Mouse (Mus musculus) cerebellum, postnatal 4 days (tissue): ENCODE measurements at regions not wholly inside any gene's neighbourhood (a gene's known extent, or its start where the extent isn't known, plus 50 kb on each side); places are given as distances from the start of the nearest gene placed in this dataset.

Source experiments
- DNase-seq, 2 experiments: peaks; one replicate each; pipeline ENCODE4 v3.0.0; 2022; ENCODE audit warnings: low spot score in 2 of 2, mixed read lengths in 1 of 2

- no peak for DNase-seq
Observed at GRCm38 (mm10) chr14:110276192-110276591, 478.8 kb downstream of the Slitrk6 start.

DNA sequence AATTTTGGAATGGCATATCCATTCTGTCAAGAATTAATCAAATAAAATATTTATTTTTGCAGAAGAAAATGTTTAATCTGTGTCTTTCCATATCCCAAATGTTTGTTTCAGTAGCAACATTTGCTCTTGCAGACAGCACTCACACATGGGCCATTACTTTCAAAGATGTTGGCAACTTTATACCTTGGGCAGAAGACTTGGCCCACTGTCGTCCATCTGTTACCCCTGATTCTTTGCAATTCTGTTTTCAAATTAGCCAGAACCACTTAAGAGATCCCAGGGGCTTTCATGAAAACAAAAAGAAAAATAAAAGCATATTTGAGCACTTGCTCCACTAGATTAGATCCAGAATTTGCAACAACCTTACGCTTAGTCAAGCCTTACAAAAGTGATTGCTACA is 483.7 kb downstream of the Slitrk6 start:
- no peak for DNase-seq

DNA sequence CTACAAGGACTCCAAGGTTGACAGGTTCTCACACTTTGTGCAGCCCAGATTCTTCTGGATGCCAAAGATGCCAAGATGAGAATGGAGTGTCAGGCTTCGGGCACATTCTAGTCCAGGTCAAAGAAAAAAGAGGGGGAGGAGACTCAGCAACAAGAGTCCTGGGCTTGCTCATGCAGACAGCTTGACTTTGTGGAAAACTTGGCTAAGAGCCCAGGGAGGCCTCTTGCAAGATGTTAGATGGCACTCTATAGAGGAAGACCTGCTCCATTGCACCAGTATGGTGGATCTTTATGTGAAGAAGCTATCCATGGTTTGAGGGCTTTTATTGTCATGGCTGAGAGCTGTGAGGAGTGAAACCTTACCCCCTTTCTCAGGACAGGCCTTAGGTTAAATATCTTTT is 510.5 kb downstream of the Slitrk6 start:
- DNase-seq, result no peak

GRCm38 (mm10) chr14:110243549-110243948 is 511.4 kb downstream of the Slitrk6 start:
- DNase-seq, result no peak

- no peak for DNase-seq
Observed at GRCm38 (mm10) chr14:110238800-110239199, 516.1 kb downstream of the Slitrk6 start.

GRCm38 (mm10) chr14:110224678-110225446 is 530.1 kb downstream of the Slitrk6 start:
- DNase-seq, result no peak

DNA sequence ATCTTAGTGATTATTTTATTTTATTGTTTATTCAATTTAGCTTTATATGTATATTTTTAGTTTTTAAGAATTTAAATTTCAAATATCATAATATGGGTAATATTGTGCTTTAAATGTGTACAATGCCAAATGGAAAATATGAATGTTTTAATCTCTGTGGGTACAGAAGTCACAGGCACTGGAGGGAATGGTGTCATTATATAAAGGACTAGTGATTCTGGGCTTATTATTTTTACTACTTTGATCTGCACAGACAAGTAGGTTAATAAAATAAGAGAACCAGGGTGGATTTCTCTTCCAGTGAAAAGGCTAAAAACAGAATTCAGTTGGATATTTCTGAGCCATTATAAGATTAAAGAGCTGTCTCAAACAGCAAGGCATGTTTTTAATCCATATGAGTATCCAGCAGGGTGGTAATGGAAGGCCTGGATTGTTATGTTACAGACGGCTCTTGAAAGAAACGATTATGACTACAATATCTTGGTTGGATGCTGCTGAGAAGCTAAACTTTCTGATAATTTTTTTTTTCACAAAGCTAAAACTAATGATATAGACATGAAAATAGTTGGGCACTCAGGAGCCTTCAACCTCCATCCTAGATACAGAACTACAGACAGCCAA is 563.9 kb downstream of the Slitrk6 start:
- DNase-seq, result no peak

DNA sequence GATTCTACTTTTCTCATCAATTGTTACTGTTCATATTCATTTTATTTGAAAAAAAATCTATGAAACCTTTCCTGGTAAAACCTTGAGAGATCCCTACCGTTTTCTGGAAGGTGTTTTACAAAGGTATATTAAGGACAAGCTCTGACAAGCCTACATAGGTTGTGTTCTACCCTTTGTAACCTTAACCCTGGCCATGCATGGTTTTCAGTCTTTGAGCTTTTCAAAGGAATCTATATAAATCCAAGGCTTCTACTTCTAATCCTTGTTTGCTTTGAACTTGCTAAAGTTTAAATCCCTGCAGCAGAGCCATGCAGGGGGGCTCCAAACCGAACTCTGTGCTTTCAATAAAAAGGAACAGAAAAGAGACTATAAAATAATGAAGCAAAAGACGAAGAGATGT is 564.5 kb downstream of the Slitrk6 start:
- DNase-seq, result no peak

DNA sequence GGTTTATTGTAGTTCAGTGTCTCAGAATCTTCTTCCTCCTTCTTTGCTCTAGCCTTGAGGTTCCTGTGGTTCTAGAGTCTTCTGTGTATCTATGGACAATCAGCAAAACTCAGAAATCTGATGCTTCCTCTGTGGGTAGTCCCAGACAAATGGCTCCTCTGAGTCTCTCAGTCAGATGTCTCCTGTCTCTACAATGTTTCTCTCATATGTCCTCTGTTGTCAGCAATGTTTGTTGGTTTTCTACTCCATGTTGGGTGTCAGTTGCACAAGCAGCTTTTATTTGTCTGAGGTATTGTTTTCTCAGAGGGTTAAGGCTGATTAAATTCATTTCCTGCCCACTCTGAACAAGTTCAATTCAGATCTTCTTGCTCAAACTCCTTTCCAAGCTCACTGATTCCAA is 575.8 kb downstream of the Slitrk6 start:
- no peak for DNase-seq

GRCm38 (mm10) chr14:110171162-110172117 is 583.5 kb downstream of the Slitrk6 start:
- no peak for DNase-seq

- no peak for DNase-seq
Observed at GRCm38 (mm10) chr14:110168632-110169031, 586.3 kb downstream of the Slitrk6 start.

DNA sequence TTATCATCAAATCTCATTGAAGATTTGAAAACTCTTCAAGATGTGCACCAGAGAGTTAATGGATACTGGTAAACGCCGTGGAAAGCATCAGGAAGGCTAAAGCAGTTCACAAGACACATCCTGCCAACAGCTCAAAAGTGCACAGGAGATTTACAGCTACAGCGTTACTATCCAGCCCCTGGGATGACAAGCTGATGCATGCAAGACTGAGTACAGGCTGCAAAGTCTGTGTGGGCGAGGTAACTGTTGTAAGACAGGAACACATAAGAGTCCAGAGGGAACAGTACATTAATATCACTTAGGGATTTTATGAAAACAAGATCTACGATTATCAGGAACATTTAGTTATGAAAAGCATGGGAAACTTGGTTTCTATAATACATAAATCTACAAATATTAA is 626.7 kb downstream of the Slitrk6 start:
- no peak for DNase-seq

GRCm38 (mm10) chr14:110125936-110126710 is 628.8 kb downstream of the Slitrk6 start:
- DNase-seq, result no peak

- no peak for DNase-seq
Observed at GRCm38 (mm10) chr14:110122710-110123109, 632.2 kb downstream of the Slitrk6 start.

DNA sequence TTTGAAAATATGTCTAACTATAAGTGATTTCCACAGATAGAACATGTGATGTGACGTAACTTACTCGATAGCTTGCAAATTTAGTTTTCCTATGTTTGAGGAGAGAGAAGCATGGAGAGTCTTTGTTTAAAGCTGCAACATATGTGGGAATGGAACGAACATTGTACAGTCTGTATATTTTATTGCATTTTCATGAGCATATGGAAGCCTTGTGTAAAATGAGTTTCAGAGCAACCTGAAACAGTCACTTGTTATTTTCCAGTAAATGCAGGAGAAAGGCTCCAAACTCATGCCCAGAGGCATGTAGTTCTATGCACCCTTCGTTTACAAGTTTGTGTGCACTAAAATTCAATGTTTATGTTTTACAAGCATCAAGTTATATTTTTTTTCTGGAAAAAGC is 639.4 kb downstream of the Slitrk6 start:
- no peak for DNase-seq

- no peak for DNase-seq
Observed at GRCm38 (mm10) chr14:110100852-110101251, 654.1 kb downstream of the Slitrk6 start.

DNA sequence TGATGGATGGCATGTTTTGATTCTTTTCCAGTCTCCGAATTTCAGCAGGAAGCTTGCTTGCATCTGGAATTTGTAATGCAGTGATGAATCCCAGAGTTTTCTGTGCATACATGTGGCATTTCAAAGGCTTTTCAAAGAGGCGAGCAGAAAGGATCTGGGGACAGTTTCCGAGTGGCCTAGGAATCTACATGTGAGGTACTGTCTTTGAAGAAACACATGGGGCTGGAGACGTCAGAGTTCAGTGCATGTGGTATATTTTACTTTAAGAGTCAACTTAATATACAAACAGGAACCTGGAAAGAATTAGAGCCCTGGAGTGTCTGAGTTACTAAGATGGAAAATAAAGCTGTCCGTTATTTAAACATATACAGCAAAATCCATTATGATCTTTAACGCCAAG is 676.6 kb downstream of the Slitrk6 start:
- no peak for DNase-seq

DNA sequence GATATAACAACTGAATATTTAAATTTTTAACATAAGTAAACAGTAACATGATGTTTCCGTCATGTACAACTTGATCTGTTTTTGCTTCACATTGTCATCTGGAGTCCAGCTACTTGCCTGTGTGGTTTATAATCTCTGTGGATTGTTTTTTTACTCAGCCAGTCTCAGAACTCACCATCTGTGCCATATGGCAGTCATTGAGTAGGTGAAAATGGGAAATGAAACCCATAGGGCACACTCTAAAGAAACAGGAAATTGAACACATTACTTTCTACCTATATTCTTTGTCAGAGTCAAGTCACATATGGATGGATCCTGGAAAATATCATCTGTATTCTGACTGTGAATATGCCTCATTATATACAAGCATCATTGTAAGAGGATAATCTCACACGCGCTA is 707.2 kb downstream of the Slitrk6 start:
- DNase-seq, result no peak

GRCm38 (mm10) chr14:110043211-110043610 is 711.7 kb downstream of the Slitrk6 start:
- DNase-seq, result no peak

GRCm38 (mm10) chr14:110021812-110022211 is 733.1 kb downstream of the Slitrk6 start:
- DNase-seq, result no peak

GRCm38 (mm10) chr14:110015126-110015525 is 739.8 kb downstream of the Slitrk6 start:
- no peak for DNase-seq

- DNase-seq, result no peak
Observed at GRCm38 (mm10) chr14:110013229-110013628, 741.7 kb downstream of the Slitrk6 start.
